Mouse (Mus musculus): ENCODE results near the gene Unc50.

Gene Unc50

GRCm38 (mm10) chr1:37429366-37430296 is at the start of gene Unc50, which contains the start of gene Coa5:
TSS of gene Unc50 (plus strand) at chr1:37430139.
TSS of gene Coa5 (minus strand) at chr1:37430103.
- DNase-seq, result peak; percentile 92

GRCm38 (mm10) chr1:37380913-37381312 is 49.0 kb upstream of the Unc50 start:
- no peak for DNase-seq

- no peak for DNase-seq
Measured at GRCm38 (mm10) chr1:37384304-37384703, 45.6 kb upstream of the Unc50 start.

DNA sequence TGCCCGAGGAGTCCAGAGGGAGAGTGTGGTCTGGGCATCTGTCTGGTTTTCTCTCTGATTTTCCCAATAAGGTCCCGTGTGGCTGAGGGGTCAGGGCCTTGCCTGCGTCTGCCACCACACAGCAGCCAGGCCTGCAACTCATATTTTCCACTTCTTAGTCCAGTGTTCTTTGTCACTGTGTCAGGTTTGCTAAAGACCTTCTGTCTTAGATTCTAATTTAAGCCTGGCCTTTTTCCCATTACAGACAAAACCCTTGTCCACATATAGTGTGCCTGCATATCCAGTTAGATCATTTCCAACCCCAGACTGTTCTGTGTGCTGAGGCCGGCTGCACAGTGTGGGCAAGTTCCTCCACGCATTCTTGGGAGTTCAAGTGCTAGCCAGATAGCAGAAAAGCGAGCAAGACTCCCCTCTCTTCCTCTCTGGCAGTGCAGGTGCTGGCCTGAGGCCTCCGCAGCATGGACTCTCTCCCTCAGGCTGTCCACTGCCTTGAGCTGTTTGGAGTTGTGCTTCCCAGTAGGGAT is 43.4 kb upstream of the Unc50 start:
- DNase-seq, result no peak

- no peak for DNase-seq
Measured at GRCm38 (mm10) chr1:37393174-37393573, 36.8 kb upstream of the Unc50 start.

DNA sequence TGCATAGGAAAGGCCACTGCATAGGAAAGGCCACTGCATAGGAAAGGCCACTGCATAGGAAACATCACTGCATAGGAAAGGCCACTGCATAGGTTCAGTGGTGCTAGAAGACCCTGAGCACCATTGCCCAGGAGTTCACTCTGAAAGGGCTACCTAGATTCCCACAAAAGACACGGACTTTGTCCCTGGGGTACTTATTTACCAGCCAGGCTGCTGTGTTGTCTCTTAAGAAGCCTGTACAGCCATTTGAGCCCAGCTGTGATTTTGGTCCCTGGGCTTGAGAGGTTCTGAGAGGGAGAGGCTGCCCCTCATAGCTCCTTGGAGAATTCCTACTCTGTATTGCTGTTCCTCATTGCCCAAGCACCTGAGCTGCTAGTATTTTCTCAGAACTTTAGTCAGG is 33.5 kb upstream of the Unc50 start:
- DNase-seq, result no peak

- no peak for DNase-seq
Measured at GRCm38 (mm10) chr1:37398961-37399360, 31.0 kb upstream of the Unc50 start.

GRCm38 (mm10) chr1:37399734-37400133 is 30.2 kb upstream of the Unc50 start:
- no peak for DNase-seq

GRCm38 (mm10) chr1:37401687-37402086 is 28.3 kb upstream of the Unc50 start:
- peak; percentile 61 for DNase-seq

GRCm38 (mm10) chr1:37405137-37405536 is 24.8 kb upstream of the Unc50 start:
- no peak for DNase-seq

DNA sequence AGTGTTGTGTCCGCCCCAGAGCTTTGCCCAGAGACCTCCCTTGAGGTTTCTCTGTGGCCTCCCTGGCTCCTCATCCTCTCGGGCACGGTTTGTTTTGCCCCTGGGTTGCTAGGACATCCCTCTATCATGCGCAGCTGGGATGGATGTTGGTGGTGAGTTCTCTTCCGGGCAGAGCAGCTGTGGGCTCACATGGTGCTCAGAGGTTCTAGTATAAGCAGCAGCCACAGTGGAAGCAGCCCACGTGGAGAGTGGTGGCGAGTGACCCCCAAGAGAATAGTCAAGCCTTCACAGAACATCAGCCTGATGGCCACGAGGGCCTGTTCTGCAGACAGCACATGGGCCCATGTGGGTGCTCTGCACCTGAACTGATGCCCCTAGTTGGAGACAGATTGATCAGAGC is 22.7 kb upstream of the Unc50 start:
- DNase-seq, result no peak

GRCm38 (mm10) chr1:37408059-37408458 is 21.9 kb upstream of the Unc50 start:
- DNase-seq, result no peak

GRCm38 (mm10) chr1:37408678-37409077 is 21.3 kb upstream of the Unc50 start:
- no peak for DNase-seq

- DNase-seq, result no peak
Measured at GRCm38 (mm10) chr1:37409647-37410046, 20.3 kb upstream of the Unc50 start.

DNA sequence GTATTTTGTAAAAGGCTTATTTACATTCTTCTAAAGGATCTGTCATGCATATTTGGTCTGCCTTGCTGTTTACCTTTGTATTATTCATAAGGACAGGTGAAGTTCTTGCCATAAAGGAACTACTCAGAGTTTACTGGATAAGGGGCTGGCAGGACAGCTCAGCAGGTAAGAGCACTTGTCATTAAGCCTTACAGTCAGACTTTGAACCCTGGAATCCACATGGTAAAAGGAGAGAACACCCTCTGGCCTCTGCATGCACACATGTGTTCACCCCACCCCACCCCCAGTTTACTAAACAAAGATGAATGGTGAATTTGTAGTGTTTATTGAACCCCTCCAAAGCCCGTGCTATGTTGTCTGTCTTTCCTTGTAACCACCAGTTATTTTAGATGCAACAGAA is 14.5 kb upstream of the Unc50 start:
- no peak for DNase-seq

GRCm38 (mm10) chr1:37419420-37419819 is 10.5 kb upstream of the Unc50 start:
- DNase-seq, result peak; percentile 71

DNA sequence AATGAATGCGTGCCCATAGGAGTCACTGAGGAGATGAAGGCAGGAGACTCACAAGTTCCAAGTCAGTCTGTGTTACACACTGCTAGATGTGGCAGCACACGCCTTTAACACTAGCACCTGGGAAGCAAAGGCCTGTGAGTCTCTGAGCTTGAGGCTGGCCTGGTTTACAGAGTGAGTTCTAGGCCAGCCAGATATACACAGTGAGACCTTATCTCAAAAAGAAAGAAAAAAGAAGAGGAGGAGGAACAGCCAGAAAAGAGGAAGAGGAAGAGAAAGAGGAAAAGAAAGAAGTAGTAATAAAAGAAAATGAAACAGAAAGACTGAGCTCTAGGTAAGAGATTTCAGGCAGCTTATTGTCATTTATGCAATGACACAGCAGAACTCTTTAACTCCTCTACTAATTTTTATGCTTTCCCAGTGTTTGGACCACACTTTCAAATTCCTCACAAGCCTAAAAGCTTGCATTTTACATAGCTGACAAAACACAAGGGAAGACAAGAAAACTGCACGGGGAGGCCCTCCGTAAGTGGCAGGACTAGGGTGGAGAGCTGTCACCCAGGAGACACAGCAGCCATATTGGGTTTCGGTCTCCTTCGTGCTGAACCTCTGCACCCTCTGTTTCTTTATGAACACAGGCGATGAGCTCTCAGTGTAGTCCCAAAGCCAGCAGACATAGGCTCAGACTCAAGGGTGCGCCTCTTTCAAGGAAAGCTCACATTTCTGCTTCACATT is 2.6 kb upstream of the Unc50 start:
- DNase-seq, result no peak

- no peak for DNase-seq
Measured at GRCm38 (mm10) chr1:37428911-37429310, 1.0 kb upstream of the Unc50 start.

- no peak for DNase-seq
Measured at GRCm38 (mm10) chr1:37430297-37430840, 430 bp downstream of the Unc50 start.

GRCm38 (mm10) chr1:37436419-37436818 is 6.5 kb downstream of the Unc50 start:
- DNase-seq, result no peak

GRCm38 (mm10) chr1:37442848-37443835 is 13.2 kb downstream of the Unc50 start:
- no peak for DNase-seq

All from thymus, postnatal 25 days (tissue).